Mouse (Mus musculus) cerebellum, adult 11-12 months (tissue): ENCODE results near the gene Sfxn5.

ENCODE experiments used
- DNase-seq: peaks from one replicate; pipeline ENCODE4 v3.0.0; 2022

The Sfxn5 gene

DNA sequence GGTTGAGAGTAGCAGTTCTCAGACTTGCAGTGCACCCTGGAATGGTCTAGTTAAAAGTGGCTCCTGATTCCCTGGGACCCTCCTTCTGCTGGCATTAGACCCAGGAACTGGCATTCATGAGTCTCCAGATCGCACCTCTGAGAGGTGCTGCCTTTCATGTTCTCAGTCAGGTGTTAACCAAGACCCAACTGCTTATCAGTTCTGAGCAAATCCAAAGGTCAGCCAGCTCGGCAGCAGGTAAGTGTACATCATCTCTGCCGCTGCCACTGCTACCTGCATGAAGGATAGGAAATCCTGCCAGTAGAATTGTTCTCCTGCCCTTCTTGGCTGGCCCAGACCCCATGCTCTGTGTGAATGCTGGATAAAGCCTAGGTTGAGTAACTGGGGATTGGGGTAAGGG lies 102.5 kb downstream of the Sfxn5 start:
- DNase-seq: no peak

DNA sequence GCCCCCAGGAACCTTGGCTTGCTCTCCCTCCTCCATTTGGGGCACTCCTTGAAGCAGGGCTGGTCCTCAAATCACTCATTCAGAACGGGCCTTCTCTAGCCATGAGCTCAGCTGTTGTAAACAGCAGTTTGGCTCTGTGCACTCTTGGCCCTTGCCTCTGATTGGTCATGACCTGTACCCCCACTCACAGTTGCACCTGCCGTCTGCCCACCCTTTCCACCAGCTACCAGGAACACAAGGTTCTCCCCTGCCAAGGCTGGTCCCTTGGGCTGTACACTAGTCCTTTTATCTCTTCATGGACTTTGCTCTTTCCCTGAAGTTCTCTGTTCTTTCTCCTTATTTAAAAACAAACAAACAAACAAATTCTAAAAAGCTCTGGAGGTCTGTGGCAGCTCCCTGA lies 105.7 kb downstream of the Sfxn5 start:
- DNase-seq: no peak

DNA sequence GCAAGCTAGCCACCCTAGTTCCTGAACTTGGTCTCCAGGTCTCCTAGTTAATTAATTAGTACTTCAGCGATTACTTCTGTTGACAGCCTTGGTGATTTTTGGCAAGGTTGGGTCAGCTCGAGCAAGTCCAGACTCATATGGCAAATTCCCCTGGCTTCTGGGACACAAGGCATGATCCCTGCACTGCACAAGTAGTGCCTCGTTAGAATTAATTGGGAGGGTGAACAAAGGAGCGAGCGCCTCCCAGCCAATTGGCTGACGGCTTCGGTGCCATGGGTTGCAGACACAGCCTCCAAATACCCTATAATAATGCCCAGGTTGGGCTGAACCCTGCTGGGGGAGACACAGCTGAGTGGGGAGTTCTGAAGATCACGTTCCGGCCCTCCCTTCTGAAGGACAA lies 106.7 kb downstream of the Sfxn5 start:
- DNase-seq: no peak

- DNase-seq: peak; percentile 68
These were observed 108.8 kb downstream of the Sfxn5 start for GRCm38 (mm10) chr6:85224442-85224891.

DNA sequence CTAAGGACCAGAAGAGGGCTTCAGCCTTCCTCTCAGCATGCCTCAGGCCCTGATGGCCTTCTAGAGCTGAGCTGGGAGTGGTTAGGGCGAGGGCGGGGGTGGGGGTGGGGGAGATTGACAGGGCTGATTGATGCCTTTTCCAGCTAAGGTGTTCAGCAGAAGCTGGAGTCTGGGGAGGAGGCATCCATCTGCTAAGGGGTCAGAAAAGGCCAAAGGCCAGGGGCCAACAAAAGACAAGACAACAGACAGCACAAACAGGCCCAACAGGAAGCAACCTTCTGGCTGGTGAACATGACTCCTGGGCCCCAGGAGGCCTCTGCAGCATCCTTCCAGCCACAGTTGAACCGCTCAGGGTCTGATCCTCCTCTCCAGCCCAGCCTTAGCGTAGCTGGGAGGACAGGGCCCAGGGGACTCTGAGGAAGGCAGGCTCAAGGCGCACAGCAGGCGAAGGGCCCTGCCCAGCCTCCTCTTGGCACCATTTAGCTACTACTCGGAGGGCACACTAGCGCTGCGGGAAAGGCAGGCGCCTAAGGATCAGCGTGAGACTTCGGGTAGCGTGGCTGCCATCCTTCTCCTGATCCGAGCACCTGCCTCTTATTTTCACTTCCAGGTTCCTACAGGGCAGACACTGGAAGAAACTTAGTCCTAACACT lies 109.6 kb downstream of the Sfxn5 start:
- peak; percentile 43 for DNase-seq

GRCm38 (mm10) chr6:85222551-85222950 lies 110.7 kb downstream of the Sfxn5 start:
- DNase-seq: peak; percentile 66

DNA sequence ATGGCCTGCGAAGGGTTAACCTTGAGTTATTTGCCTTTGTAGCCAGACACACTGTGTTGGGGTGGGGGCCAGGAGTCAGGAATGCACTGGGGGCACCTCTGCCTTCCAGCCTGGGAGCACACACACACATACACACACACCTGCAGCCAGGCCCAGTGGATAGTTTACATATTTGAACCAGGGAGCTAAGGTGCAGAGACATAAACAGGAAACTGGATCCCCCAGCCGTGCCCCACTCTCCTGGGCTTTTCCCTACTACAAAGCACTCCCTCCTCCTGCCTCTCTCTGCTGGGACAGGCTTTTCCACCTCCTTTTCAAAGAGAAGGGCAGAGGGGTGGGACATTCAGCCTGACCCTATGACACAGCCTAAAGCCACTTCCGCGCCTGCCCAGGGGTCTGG lies 112.3 kb downstream of the Sfxn5 start:
- DNase-seq: no peak

DNA sequence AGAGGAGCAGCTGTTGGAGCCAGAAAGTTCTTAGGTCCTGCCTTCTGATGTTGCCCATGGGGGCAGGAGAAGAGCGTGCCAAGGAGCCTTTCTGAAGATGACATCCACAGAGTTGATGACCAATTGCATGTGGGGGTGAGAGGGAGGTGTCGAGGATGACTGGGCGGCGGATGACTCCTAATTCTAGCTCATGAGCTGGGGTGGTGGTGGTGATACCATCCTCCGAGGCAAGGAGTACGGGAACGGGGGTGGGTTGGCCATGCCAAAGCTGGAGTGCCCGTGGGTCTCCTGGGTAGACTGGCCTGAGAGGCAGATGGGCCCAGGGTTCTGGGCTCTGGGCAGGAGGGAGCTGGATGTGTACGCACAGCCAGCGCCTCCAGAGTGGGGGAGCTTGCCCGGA lies 113.5 kb downstream of the Sfxn5 start:
- DNase-seq: no peak

- no peak for DNase-seq
These were observed 114.4 kb downstream of the Sfxn5 start for GRCm38 (mm10) chr6:85218684-85219445.

DNA sequence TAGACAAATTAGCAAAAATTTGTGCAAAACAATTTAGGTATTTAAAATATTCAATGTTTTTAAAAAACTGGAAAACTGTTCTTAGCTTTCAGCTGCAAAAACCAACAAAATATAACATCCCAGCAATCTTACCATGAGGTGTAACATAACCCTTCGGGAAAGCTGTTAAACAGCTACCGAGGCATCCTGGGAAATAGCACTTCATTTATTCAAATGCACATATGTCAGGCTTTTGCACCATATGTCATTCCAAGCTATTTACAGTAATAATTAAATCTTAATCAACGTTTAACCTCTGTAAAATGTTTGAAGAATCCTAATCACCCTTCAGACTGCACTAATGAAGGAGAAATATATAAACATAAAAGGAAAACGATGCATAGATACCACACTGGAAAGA lies 115.0 kb downstream of the Sfxn5 start:
- no peak for DNase-seq

DNA sequence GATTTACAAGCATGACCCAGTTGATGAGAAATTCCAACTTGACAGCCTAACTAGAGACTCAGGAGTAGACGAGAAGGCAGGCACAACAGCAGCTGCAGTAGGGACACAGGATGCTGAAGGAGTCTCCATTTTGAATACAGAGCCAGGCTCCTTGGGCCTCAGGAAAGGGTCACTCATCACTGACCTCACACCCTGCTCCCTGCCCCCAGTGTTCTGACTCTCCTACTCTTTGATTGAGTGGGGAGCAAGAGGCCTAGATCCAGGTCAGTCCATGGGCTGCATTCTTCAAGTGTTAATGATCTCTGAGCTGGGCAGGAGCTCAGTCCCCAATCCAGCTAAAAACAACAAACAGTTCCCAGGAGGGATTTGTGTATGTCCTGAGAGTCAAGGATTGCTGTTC lies 122.5 kb downstream of the Sfxn5 start:
- DNase-seq: no peak

DNA sequence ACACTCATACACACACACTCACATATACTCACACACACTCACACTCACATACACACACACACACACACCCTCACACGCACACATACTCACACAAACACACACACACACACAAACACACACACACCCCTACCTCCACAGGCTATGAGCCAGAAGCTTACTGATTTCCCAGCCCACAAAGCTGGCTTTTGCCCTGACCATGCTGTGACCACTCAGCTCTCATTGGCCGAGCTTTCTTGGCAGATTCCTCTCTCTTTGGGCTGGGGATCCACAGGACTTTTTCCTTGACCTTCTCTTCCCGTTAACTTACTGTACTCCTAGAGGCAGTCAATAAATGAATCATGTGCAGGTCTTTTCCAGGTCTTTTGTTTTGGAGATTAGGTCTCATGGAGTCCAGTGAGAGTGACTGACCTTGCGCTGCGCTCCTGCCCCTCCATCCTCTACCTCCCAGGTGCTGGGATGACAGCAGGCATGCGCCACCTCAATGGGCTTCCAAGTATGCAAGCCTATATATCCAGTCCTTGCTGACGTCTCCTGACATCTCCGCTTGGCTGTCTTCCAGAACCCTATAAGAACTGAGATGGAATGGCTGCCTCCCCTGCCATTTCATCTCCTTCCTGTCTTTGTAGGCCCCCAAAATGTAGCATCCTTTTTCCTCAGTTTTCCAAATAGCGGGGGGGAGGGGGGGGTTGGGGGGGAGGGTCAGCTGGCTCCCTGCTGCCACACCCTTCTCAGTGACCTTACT lies 123.8 kb downstream of the Sfxn5 start:
- DNase-seq: no peak

- no peak for DNase-seq
These were observed 125.9 kb downstream of the Sfxn5 start for GRCm38 (mm10) chr6:85207345-85207744.

- no peak for DNase-seq
These were observed 126.3 kb downstream of the Sfxn5 start for GRCm38 (mm10) chr6:85206939-85207285.

DNA sequence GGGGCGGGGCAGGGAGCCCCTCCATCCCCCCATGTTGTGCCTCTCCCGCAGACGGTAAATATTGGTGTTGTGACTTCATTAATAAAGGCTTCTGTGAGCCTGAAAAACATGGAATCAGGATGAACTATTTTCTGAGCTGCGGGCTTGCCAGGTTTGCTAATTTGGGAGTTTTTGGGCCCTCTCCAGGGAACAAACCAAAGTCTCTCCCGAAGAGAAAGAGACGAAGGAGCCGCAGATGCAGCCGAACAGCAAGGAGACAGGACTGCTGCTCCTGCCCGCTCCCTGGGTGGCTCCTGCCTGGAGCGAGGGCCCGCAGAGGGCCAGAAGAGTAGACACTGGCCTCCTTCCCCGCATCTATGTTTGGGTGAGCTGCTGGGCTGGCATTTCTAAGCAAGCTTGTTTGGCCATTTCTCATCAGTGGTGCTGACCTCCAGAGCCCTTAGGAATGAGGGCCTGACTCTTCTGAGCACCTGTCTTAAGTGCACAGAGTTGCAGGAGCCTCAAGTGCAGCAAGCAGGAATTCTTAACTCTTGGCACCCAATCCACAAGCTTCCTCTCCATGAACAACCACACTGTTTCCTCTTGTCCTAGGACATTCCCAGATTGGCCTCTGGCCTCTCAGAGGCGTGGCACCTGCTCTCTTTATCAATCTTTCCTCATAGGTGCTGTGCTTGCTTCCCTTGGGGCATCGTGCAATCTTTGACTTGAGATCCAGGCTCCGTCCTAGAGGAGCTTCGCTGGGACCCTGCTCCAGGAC lies 126.9 kb downstream of the Sfxn5 start:
- DNase-seq: no peak

DNA sequence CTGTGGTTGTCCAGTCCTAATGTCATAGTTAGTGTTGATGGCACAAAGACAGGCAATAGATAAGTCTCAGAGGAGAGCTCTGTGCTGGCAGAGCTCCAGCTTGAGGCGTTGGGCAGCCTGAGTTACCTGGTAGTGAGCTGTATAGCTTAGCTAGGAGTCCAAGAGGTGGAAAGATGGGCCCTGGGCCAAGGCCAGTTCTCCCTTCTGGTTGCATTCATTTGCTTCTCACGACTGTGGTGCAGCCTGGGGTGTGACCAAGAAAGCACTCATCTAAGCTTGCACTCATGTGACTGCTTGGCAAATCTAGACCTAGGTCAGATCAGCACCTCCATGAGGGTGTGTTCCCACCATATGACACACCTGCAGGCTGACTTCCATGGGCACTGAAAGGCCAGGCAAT lies 135.3 kb downstream of the Sfxn5 start:
- no peak for DNase-seq

GRCm38 (mm10) chr6:85193381-85194318 lies 139.6 kb downstream of the Sfxn5 start:
- no peak for DNase-seq

- no peak for DNase-seq
These were observed 141.3 kb downstream of the Sfxn5 start for GRCm38 (mm10) chr6:85191751-85192440.

GRCm38 (mm10) chr6:85190671-85191070 lies 142.6 kb downstream of the Sfxn5 start:
- DNase-seq: no peak

DNA sequence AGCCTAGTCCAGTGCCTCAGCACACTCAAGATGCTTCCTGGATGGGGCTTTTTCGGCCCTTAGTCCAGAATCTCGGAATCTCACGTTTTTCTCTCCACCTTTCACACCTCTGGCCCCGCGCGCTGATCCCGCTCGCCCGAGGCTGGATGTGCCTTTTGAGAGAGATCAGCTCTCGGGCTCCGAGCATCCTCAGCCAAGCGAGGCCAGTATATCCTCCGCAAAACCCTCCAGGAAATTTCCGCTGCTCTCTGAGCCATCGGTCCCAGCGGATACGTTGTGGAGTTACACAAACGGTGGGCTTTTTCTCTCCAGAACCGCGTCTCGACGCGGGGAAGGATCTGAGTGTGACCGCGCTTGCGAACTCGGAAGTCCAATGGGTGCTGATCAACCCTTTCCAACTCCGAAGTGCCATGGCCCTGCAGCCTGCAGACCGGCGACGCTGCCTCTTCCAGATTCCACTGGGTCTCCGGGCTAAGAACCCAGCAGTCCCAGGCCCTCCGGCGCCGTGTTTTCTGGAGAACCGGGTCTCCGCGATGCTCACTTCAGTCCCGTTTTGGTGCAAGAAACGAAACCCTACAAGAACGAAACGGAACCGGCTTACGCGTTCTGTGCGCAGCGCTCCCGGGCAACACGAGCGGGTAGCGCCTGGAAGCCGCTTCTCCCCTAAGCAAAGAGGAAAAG lies 143.2 kb downstream of the Sfxn5 start:
- no peak for DNase-seq

GRCm38 (mm10) chr6:85189361-85189760 lies 143.9 kb downstream of the Sfxn5 start:
- no peak for DNase-seq
